Mouse (Mus musculus) embryonic facial prominence, embryonic 14.5 days (tissue): Measurements from ENCODE around the gene Cdc34. TPM values are rescaled to one million over a fixed set of nuclear protein-coding genes. Genes with fewer than 3 reads are reported as not detected.

ENCODE experiments used
- polyA plus RNA-seq: library from polyadenylated mRNA; unstranded; fragments of >200 nt; fragmentation: Nextera tagmentation; extraction: Ambion mirVana; gene quantifications from 2 replicates; pipeline ENCODE4 v1.2.1, GENCODE M21; 2014

Cdc34 gene
- polyA plus RNA-seq, 1 experiment from 2014 or later, result 106 TPM

Other genes with a start within 250 kb of the Cdc34 start
- not detected in 2 replicates for gene Vmn2r83, start 213.5 kb upstream of the Cdc34 start, polyA plus RNA-seq
- 18.1 and 19.9 TPM in 2 replicates for gene Plpp2, start 148.4 kb upstream of the Cdc34 start, polyA plus RNA-seq
- 44.6 and 50.9 TPM in 2 replicates for gene Mier2, start 127.0 kb upstream of the Cdc34 start, polyA plus RNA-seq
- not detected in 2 replicates for gene Theg, start 94.9 kb upstream of the Cdc34 start, polyA plus RNA-seq
- 0.09 TPM in 1 of 2 replicates, not detected in the other for gene C2cd4c, start 68.2 kb upstream of the Cdc34 start, polyA plus RNA-seq
- 11.3 and 11.4 TPM in 2 replicates for gene Shc2, start 44.3 kb upstream of the Cdc34 start, polyA plus RNA-seq
- gene Odf3l2, start 36.5 kb upstream of the Cdc34 start, polyA plus RNA-seq, result not detected in 2 replicates
- 8.5 and 11.6 TPM in 2 replicates for gene Madcam1, start 17.6 kb upstream of the Cdc34 start, polyA plus RNA-seq
- gene Tpgs1, start 12.8 kb upstream of the Cdc34 start, polyA plus RNA-seq, result 58.7 and 65.3 TPM in 2 replicates
- 0.31 and 0.51 TPM in 2 replicates for gene Gzmm, start 6.8 kb downstream of the Cdc34 start, polyA plus RNA-seq
- 846 and 847 TPM in 2 replicates for gene Bsg, start 22.3 kb downstream of the Cdc34 start, polyA plus RNA-seq
- gene Hcn2, start 34.4 kb downstream of the Cdc34 start, polyA plus RNA-seq, result 0.15 and 0.20 TPM in 2 replicates
- 32.5 and 33.6 TPM in 2 replicates for gene Polrmt, start 64.4 kb downstream of the Cdc34 start, polyA plus RNA-seq
- 0.35 and 0.38 TPM in 2 replicates for gene Fgf22, start 72.9 kb downstream of the Cdc34 start, polyA plus RNA-seq
- 77.5 and 78.9 TPM in 2 replicates for gene Rnf126, start 84.8 kb downstream of the Cdc34 start, polyA plus RNA-seq
- 8.3 and 10.7 TPM in 2 replicates for gene Fstl3, start 95.1 kb downstream of the Cdc34 start, polyA plus RNA-seq
- 0.16 TPM in 1 of 2 replicates, not detected in the other for gene Prss57, start 108.8 kb downstream of the Cdc34 start, polyA plus RNA-seq
- 62.5 and 75.4 TPM in 2 replicates for gene Palm, start 111.4 kb downstream of the Cdc34 start, polyA plus RNA-seq
- 2.3 and 3.9 TPM in 2 replicates for gene Misp, start 138.8 kb downstream of the Cdc34 start, polyA plus RNA-seq
- gene Ptbp1, start 172.2 kb downstream of the Cdc34 start, polyA plus RNA-seq, result 198 and 254 TPM in 2 replicates
- 4.1 and 6.7 TPM in 2 replicates for gene Prtn3, start 192.3 kb downstream of the Cdc34 start, polyA plus RNA-seq
- gene Plppr3, start 192.4 kb downstream of the Cdc34 start, polyA plus RNA-seq, result 32.4 and 50.2 TPM in 2 replicates
- gene Elane, start 204.1 kb downstream of the Cdc34 start, polyA plus RNA-seq, result 0.64 and 2.0 TPM in 2 replicates
- 0.22 TPM in 1 of 2 replicates, not detected in the other for gene Cfd, start 208.7 kb downstream of the Cdc34 start, polyA plus RNA-seq
- gene Med16, start 226.7 kb downstream of the Cdc34 start, polyA plus RNA-seq, result 33.7 and 40.2 TPM in 2 replicates
- 4.1 and 6.7 TPM in 2 replicates for gene Gm26602, start 228.7 kb downstream of the Cdc34 start, polyA plus RNA-seq
- 0.56 and 0.58 TPM in 2 replicates for gene Kiss1r, start 234.8 kb downstream of the Cdc34 start, polyA plus RNA-seq
- 114 and 124 TPM in 2 replicates for gene R3hdm4, start 239.0 kb downstream of the Cdc34 start, polyA plus RNA-seq
- 3.1 and 3.5 TPM in 2 replicates for gene Arid3a, start 244.8 kb downstream of the Cdc34 start, polyA plus RNA-seq